Mouse (Mus musculus) ovary, postnatal 36 days (tissue): ENCODE measurements around the gene Glp1r.
A peak's percentile ranks its signal among the peaks of the same experiment; 100 is the strongest.

Source experiments
- DNase-seq: peaks from one replicate; pipeline ENCODE4 v3.0.0; 2022; ENCODE audit warnings: low spot score, mixed read lengths

The Glp1r gene

DNA sequence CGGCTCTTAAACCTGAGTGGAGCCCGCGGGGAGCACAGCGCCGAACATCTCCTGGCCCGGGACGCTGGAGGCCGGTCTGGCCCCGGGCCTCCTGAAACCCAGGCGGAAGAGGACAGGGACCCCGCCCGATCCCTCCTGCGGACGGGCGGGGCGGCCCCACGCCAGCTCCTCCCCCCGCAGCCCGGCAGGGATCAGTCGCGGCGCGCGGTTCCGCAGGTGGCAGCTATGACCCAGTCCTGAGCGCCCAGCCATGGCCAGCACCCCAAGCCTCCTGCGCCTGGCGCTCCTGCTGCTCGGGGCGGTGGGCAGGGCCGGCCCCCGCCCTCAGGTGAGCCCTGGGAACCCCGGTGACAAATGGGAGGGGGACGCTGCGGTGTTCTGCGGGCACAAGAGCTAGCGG lies at the start of gene Glp1r:
Glp1r (plus strand) TSS at position 191 of the 400 bp plus-strand sequence.
- DNase-seq = no peak

- no peak for DNase-seq
These were observed 49.3 kb upstream of the Glp1r start for GRCm38 (mm10) chr17:30852345-30852744.

GRCm38 (mm10) chr17:30857347-30857746 lies 44.3 kb upstream of the Glp1r start:
- no peak for DNase-seq

GRCm38 (mm10) chr17:30858586-30859259 lies 42.9 kb upstream of the Glp1r start:
- DNase-seq = no peak

- DNase-seq = no peak
These were observed 41.5 kb upstream of the Glp1r start for GRCm38 (mm10) chr17:30859989-30860585.

DNA sequence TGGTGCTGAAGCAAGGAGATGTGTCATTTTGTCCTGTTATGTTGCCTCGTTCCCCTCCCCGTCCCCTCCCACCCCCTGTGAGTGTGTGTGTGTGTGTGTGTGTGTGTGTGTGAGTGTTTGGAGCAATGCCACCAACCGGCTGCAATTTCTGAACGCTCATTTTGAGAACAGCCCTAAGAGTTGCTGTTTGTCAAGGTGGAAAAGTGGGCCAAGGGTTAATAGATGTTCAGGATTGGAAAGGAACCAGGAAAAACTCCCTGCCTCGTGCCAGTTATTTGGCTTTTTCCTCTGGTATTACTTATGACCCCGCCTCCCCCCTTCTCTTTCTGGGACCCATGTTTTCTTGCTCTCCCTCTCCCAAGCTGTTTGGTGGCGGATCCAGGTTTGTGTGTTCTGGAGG lies 41.0 kb upstream of the Glp1r start:
- no peak for DNase-seq

DNA sequence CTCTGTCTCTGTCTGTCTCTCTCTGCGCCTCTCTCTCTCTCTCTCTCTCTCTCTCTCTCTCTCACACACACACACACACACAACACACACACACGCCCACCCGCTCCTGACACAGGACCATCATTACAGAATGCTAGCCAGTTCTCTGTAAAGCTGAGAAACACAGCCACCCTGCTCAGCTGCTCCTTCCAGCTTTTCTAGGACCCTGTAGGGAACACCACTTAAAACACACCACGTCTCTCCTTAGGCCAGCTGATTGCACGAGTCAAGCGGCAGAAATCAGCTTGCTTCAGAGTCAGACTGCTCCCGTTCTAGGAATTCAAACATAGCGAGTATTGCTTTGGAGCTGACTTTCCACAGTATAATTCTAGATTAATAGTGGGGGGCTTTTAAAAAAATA lies 35.3 kb upstream of the Glp1r start:
- DNase-seq = no peak

DNA sequence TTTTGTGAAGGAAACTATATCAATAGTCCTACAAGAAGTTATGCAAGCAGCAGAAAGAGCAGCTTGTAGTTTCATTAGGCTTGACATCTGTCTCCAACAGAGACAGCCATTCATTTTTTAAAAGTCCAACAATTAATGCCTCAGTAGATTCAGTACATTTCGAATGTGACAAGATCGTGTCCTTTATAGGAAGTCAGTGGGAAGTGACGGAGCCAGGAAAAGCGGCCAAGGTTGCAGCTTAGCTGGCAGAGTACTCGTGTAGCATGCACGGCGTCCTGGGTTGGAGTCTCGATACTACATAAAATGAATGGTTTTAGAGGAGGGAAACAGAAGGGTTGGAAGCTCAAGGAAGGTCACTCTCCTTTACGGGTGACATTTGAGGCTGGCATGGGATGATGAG lies 34.7 kb upstream of the Glp1r start:
- no peak for DNase-seq

- no peak for DNase-seq
These were observed 30.6 kb upstream of the Glp1r start for GRCm38 (mm10) chr17:30871040-30871439.

DNA sequence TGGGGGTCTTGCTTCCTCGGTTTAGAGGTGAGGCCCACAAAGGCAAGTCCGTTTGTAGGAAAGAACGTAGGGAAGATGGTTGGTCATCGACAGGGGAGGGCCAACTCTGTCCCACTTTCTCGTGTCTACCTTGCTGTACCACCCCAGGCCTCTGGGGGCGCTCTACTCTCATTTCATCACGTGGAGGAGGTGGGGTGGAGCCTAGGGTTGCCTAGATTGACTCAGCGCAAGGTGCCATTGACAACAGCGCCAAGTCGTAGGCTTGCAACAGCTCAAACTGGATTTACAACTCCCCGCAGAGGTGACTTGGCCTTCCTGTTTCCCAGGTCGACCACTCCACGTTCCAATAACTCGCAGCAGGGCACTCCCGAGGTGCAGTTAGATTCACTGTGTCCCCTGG lies 27.3 kb upstream of the Glp1r start:
- DNase-seq = no peak

DNA sequence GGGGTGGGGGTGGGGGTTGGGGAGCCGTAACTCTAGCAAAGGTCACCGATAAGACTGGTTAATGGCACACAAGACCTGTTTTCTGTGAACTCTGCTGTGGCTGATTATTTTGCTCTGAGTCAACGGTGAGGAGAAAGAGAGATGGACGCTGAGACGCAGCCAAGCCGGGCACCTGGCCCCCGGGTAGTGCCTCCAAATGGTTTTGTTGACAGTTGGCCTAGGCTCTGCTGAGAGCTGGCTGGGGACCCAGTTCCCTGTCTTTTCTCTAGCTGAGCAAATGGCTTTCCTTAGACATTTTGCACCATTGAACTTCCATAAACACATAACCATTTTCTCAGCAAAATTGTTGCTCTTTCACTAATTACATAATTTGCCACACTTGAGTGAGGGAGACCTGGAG lies 24.2 kb upstream of the Glp1r start:
- DNase-seq = no peak

- no peak for DNase-seq
These were observed 23.0 kb upstream of the Glp1r start for GRCm38 (mm10) chr17:30878626-30879025.

DNA sequence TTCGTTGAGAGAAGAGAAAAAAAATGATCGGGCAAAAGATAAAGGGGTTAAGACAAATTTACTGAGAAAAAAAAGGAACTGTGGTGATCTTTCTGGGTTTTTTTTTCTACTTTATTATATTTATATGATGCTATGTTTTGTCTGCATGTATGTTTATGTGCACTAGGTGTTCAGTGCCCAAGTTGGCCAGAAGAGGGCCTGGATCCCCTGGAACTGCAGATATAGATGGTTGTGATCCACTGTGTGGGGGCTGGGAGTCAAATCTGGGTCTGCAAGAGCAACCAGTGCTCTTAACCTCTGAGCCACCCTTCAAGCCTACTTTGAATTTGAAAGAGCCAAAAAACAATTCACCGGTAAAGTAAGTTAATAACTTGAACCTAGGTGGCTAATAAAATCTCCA lies 21.2 kb upstream of the Glp1r start:
- DNase-seq = no peak

- no peak for DNase-seq
These were observed 20.6 kb upstream of the Glp1r start for GRCm38 (mm10) chr17:30881001-30881400.

- DNase-seq = no peak
These were observed 19.4 kb upstream of the Glp1r start for GRCm38 (mm10) chr17:30882206-30882605.

DNA sequence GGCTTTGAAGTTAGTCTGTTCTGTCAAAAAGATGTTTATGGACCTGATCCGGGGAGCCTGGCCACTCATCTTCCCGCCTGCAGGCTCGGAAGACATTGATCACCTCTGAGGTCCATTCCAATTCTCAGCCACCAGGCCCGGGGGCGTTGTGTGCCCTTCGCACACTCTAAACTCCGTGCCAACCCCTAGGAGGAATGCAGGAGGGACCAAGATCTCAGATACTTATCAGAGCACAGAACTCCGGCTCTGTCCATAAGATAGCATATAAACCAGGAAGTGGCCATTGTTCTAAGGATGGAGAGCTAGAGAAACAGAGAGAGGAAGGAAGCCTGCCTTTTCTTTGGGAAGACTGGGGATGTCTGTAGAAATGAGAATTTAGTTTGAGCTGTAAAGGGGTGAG lies 18.1 kb upstream of the Glp1r start:
- no peak for DNase-seq

- no peak for DNase-seq
These were observed 9.5 kb upstream of the Glp1r start for GRCm38 (mm10) chr17:30892086-30892485.

- no peak for DNase-seq
These were observed 8.9 kb upstream of the Glp1r start for GRCm38 (mm10) chr17:30892730-30893129.

GRCm38 (mm10) chr17:30897075-30897474 lies 4.5 kb upstream of the Glp1r start:
- DNase-seq = no peak

DNA sequence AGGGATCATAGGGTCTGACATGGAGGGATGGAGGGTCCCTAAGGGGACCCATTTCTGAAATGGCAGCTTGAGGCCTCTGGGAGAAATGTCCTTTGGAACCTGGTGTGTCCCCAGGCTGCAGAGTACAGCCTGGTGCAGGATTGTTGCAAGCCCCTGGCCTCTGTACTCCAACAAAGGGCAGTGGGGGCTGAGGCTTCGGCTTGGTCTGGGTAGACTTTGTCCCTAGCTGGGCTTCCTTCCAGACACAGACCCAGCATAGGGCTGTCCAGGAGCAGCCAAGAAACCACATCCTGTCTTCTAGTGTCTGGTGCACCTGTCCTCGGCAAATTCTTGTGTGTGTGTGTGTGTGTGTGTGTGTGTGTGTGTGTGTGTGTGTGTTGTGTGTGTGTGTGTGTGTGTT lies 2.5 kb downstream of the Glp1r start:
- no peak for DNase-seq

DNA sequence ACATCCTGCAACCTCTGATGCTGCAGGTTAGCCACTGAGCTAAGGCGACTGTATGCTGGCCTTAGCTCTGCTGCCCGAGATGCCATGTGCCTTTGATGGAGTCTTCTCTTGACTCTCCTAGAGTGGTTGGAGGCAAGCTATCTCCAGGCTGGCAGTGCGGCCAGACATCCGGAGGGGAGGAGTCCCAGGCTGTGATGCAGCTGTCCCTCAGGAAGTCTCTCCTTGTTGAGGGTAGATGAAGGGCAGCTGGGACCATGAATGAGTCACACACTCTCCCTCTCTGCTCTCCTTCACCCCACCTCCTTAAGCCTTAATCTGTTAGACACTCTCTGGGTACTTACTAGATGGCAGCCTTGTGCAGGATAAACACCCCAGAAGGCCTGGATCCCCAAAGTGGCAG lies 6.0 kb downstream of the Glp1r start:
- DNase-seq = no peak

- DNase-seq = peak; percentile 18
These were observed 9.5 kb downstream of the Glp1r start for GRCm38 (mm10) chr17:30910866-30911731.

DNA sequence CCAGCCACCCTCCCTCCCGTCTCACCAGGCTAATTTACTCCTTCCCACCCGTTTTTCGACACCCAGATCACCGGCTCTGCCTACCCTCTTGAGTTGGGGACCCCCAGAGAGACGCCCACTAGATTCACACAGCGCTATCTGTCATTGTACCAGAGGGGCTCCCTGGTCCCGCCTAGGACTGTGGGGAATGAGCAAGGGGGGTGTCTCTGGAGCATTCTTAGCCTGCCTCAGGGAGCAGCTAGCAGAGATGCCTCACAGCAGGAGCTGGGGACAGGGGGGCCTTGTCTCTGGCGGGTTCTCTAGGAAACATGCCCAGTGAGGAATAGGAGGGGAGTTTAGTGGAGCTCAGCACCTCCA lies 10.1 kb downstream of the Glp1r start:
- DNase-seq = no peak
